Mouse (Mus musculus) MEL (cell line): ENCODE results near the gene Adat3. TPM values are rescaled to one million over a fixed set of nuclear protein-coding genes. Genes with fewer than 3 reads are reported as not detected.

ENCODE experiments used
- DNase-seq: peaks from one replicate; pipeline ENCODE4 v3.0.0; 2011; ENCODE audit warnings: low read depth, low spot score
- H3K27ac ChIP-seq: 2 replicates; pipeline ENCODE4 v1.5.1; 2012; ENCODE audit warnings: low read depth, mild to moderate bottlenecking, control low read depth, low read length, moderate library complexity; ENCODE audit not compliant: control insufficient read depth
- H3K27me3 ChIP-seq, 2 experiments: fragments of 150-350 bp in 1 of 2; sonication (generic) in 1 of 2; 2 replicates each; pipeline ENCODE4 v1.6.1; 2012; ENCODE audit warnings: low read length in 2 of 2, mild to moderate bottlenecking in 2 of 2, improper control_type of control experiment in 1 of 2, moderate library complexity in 1 of 2; ENCODE audit not compliant: insufficient read depth in 2 of 2, control insufficient read depth in 1 of 2
- H3K36me3 ChIP-seq, 2 experiments: 2 replicates each; pipeline ENCODE4 v1.6.1; 2012 to 2014; ENCODE audit warnings: low read length in 2 of 2, improper control_type of control experiment in 1 of 2, inconsistent platforms in 1 of 2, mild to moderate bottlenecking in 1 of 2; ENCODE audit not compliant: insufficient read depth in 2 of 2, control insufficient read depth in 1 of 2
- H3K4me1 ChIP-seq, 2 experiments: fragments of 150-350 bp in 1 of 2; sonication (generic) in 1 of 2; 2 replicates each; pipeline ENCODE4 v1.6.1; 2012; ENCODE audit warnings: low read length in 2 of 2, improper control_type of control experiment in 1 of 2, mild to moderate bottlenecking in 1 of 2; ENCODE audit not compliant: insufficient read depth in 2 of 2, control insufficient read depth in 1 of 2
- H3K4me3 ChIP-seq, 2 experiments: fragments of 150-350 bp in 1 of 2; sonication (generic) in 1 of 2; 2 replicates each; pipeline ENCODE4 v1.5.1; 2012; ENCODE audit warnings: low read depth in 2 of 2, low read length in 2 of 2, mild to moderate bottlenecking in 2 of 2, moderate library complexity in 2 of 2, control low read depth in 1 of 2, improper control_type of control experiment in 1 of 2; ENCODE audit not compliant: control insufficient read depth in 1 of 2, insufficient read depth in 1 of 2
- H3K79me2 ChIP-seq: 2 replicates; pipeline ENCODE4 v1.6.1; 2012; ENCODE audit warnings: mild to moderate bottlenecking, low read length, moderate library complexity; ENCODE audit not compliant: control insufficient read depth, poor library complexity, insufficient read depth
- H3K9ac ChIP-seq: 2 replicates; pipeline ENCODE4 v1.6.1; 2012; ENCODE audit warnings: low read depth, mild to moderate bottlenecking, control low read depth, low read length, moderate library complexity; ENCODE audit not compliant: control insufficient read depth, poor library complexity, severe bottlenecking
- H3K9me3 ChIP-seq: fragments of 150-350 bp; sonication (generic); replicated peaks from 2 replicates; pipeline ENCODE4 v1.6.1; 2012; ENCODE audit warnings: mild to moderate bottlenecking, low read length, improper control_type of control experiment, moderate library complexity; ENCODE audit not compliant: insufficient read depth
- BHLHE40 ChIP-seq: IDR thresholded peaks from 2 replicates; pipeline ENCODE4 v1.6.1; 2012; ENCODE audit warnings: low read depth, mild to moderate bottlenecking, inconsistent platforms, low read length, improper control_type of control experiment, borderline replicate concordance
- CHD2 ChIP-seq: IDR thresholded peaks from 2 replicates; pipeline ENCODE4 v1.6.1; 2011; ENCODE audit warnings: low read length, improper control_type of control experiment
- E2F4 ChIP-seq: IDR thresholded peaks from 2 replicates; pipeline ENCODE4 v1.6.1; 2011; ENCODE audit warnings: low read depth, low read length, improper control_type of control experiment, borderline replicate concordance
- EP300 ChIP-seq, 2 experiments: IDR thresholded peaks; 2 replicates each; pipeline ENCODE4 v1.6.1; 2011; ENCODE audit warnings: improper control_type of control experiment in 2 of 2, low read length in 2 of 2, low read depth in 1 of 2, mild to moderate bottlenecking in 1 of 2
- ETS1 ChIP-seq: IDR thresholded peaks from 2 replicates; pipeline ENCODE4 v1.6.1; 2012; ENCODE audit warnings: low read depth, mild to moderate bottlenecking, inconsistent platforms, low read length, improper control_type of control experiment, moderate library complexity
- GATA1 ChIP-seq: IDR thresholded peaks from 2 replicates; pipeline ENCODE4 v1.6.1; 2011; ENCODE audit warnings: low read depth, low read length, improper control_type of control experiment
- JUND ChIP-seq: IDR thresholded peaks from 2 replicates; pipeline ENCODE4 v1.6.1; 2011; ENCODE audit warnings: low read depth, mild to moderate bottlenecking, improper control_type of control experiment, low read length
- KAT2A ChIP-seq: conservative IDR thresholded peaks from 2 replicates; pipeline ENCODE4 v1.6.1; 2012; ENCODE audit warnings: low read depth, low read length, improper control_type of control experiment, inconsistent platforms
- MAFK ChIP-seq: IDR thresholded peaks from 2 replicates; pipeline ENCODE4 v1.6.1; 2011; ENCODE audit warnings: low read depth, mild to moderate bottlenecking, low read length, improper control_type of control experiment, borderline replicate concordance
- MAZ ChIP-seq: IDR thresholded peaks from 2 replicates; pipeline ENCODE4 v1.6.1; 2012; ENCODE audit warnings: low read depth, mild to moderate bottlenecking, inconsistent platforms, low read length, improper control_type of control experiment
- MEF2A ChIP-seq: IDR thresholded peaks from 2 replicates; pipeline ENCODE4 v1.6.1; 2014; ENCODE audit warnings: low read depth, mild to moderate bottlenecking, inconsistent platforms, low read length, improper control_type of control experiment; ENCODE audit not compliant: poor library complexity, insufficient replicate concordance, severe bottlenecking; ENCODE audit errors: extremely low read depth
- MXI1 ChIP-seq: IDR thresholded peaks from 2 replicates; pipeline ENCODE4 v1.6.1; 2011; ENCODE audit warnings: mild to moderate bottlenecking, low read depth, low read length, improper control_type of control experiment
- MYC ChIP-seq: IDR thresholded peaks from 2 replicates; pipeline ENCODE4 v1.6.1; 2011; ENCODE audit warnings: low read depth, mild to moderate bottlenecking, low read length, improper control_type of control experiment, moderate library complexity
- NRF1 ChIP-seq: IDR thresholded peaks from 2 replicates; pipeline ENCODE4 v1.6.1; 2014; ENCODE audit warnings: low read depth, mild to moderate bottlenecking, inconsistent platforms, low read length, improper control_type of control experiment, moderate library complexity; ENCODE audit not compliant: poor library complexity, insufficient read depth, severe bottlenecking
- POLR2AphosphoS5 ChIP-seq: IDR thresholded peaks from 2 replicates; pipeline ENCODE4 v1.6.1; 2012; ENCODE audit warnings: low read depth, borderline replicate concordance, mild to moderate bottlenecking, inconsistent platforms, low read length, moderate library complexity, mixed read lengths
- RCOR1 ChIP-seq: IDR thresholded peaks from 2 replicates; pipeline ENCODE4 v1.6.1; 2012; ENCODE audit warnings: low read depth, mild to moderate bottlenecking, inconsistent platforms, low read length, improper control_type of control experiment
- SIN3A ChIP-seq: IDR thresholded peaks from 2 replicates; pipeline ENCODE4 v1.6.1; 2012; ENCODE audit warnings: low read length, improper control_type of control experiment, inconsistent platforms
- TAL1 ChIP-seq: IDR thresholded peaks from 2 replicates; pipeline ENCODE4 v1.6.1; 2012; ENCODE audit warnings: mild to moderate bottlenecking, inconsistent platforms, low read length, moderate library complexity, mixed read lengths
- TBP ChIP-seq: IDR thresholded peaks from 2 replicates; pipeline ENCODE4 v1.8.0; 2011; ENCODE audit warnings: low read depth, low read length, improper control_type of control experiment
- TCF12 ChIP-seq: IDR thresholded peaks from 2 replicates; pipeline ENCODE4 v1.6.1; 2014; ENCODE audit warnings: low read depth, mild to moderate bottlenecking, inconsistent platforms, low read length, improper control_type of control experiment, moderate library complexity
- ZC3H11A ChIP-seq: IDR thresholded peaks from 2 replicates; pipeline ENCODE4 v1.6.1; 2012; ENCODE audit warnings: low read depth, mild to moderate bottlenecking, inconsistent platforms, low read length, improper control_type of control experiment
- ZKSCAN1 ChIP-seq: IDR thresholded peaks from 2 replicates; pipeline ENCODE4 v1.6.1; 2012; ENCODE audit warnings: low read depth, mild to moderate bottlenecking, inconsistent platforms, low read length, improper control_type of control experiment, moderate library complexity
- ZNF384 ChIP-seq: IDR thresholded peaks from 2 replicates; pipeline ENCODE4 v1.6.1; 2012; ENCODE audit warnings: low read depth, mild to moderate bottlenecking, inconsistent platforms, low read length, improper control_type of control experiment
- polyA plus RNA-seq, 2 experiments: library from polyadenylated mRNA; stranded (reverse) in 1 of 2; unstranded in 1 of 2; fragments of >175 nt in 1 of 2; fragments of >200 nt in 1 of 2; gene quantifications; 2 replicates each; pipeline versions ENCODE4 v1.2.1 to v1.2.4; 2012; ENCODE audit warnings: low replicate concordance in 2 of 2, low read depth in 1 of 2; ENCODE audit not compliant: insufficient read length in 2 of 2, insufficient read depth in 1 of 2, missing spikeins in 1 of 2
- total RNA-seq: library from RNA; depleted of rRNA; stranded (reverse); fragments of 300-350 nt; gene quantifications from 2 replicates; pipeline ENCODE4 v1.2.3, GENCODE M21; 2012

Gene Adat3
- total and polyA plus RNA-seq, 3 experiments: 7.4 to 7.7 TPM; not detected in 1

- no peak overlapping the region for H3K4me3 ChIP-seq
- peaks cover 81% of the 10 kb centered on the region for H3K79me2 ChIP-seq
- peak; percentile 65 for DNase-seq
- no peaks in the 10 kb centered on the region for H3K9me3 ChIP-seq
- H3K27ac ChIP-seq: peak overlapping the region; percentile 68
- peaks cover 12 to 59% of the 10 kb centered on the region in 2 experiments; a peak in 3 of 4 replicates for H3K4me1 ChIP-seq
- H3K36me3 ChIP-seq: peaks cover 0 to 41% of the 10 kb centered on the region in 2 experiments; a peak in 2 of 4 replicates
- no peaks in the 10 kb centered on the region for H3K27me3 ChIP-seq
- TF ChIP-seq MXI1 (peak; percentile 83), EP300 (IDR thresholded peaks at IDR 0.05; ENCODE audit: low read depth in 1 of 2, low read length in 2 of 2) (peak; percentile 68 to 91), TAL1 (peak; percentile 54), MEF2A (no peak), GATA1 (peak; percentile 71), TCF12 (peak; percentile 93), RCOR1 (peak; percentile 23; the same call in 1 of the 2 replicates), MYC (no peak), ETS1 (peak; percentile 95), ZC3H11A (no peak), SIN3A (peak; percentile 89), ZKSCAN1 (no peak)
- TF ChIP-seq, all 39 proteins: peak for 8
- H3K9ac ChIP-seq: peak overlapping the region; percentile 33; the same call in 1 of the 2 replicates
Measured at GRCm38 (mm10) chr10:80572477-80572876, 30.2 kb upstream of the Adat3 start.

GRCm38 (mm10) chr10:80573944-80574343, 28.7 kb upstream of the Adat3 start:
- TF ChIP-seq POLR2AphosphoS5 (no peak), NRF1 (no peak), TBP (no peak), E2F4 (no peak), KAT2A (no peak), ZKSCAN1 (no peak), MAZ (no peak), GATA1 (no peak), ZC3H11A (no peak), MAFK (no peak), MYC (no peak), BHLHE40 (no peak), ZNF384 (no peak), JUND (no peak), MEF2A (no peak), CHD2 (no peak)
- no peak overlapping the region for H3K4me3 ChIP-seq

More at GRCm38 (mm10) chr10:80573944-80574343, 28.7 kb upstream of the Adat3 start:
- H3K27me3 ChIP-seq: no peaks in the 10 kb centered on the region
- H3K4me1 ChIP-seq: peaks cover 12 to 59% of the 10 kb centered on the region in 2 experiments; a peak in 3 of 4 replicates
- no peaks in the 10 kb centered on the region for H3K9me3 ChIP-seq
- no peak overlapping the region for H3K9ac ChIP-seq
- peaks cover 83% of the 10 kb centered on the region for H3K79me2 ChIP-seq
- peak; percentile 51 for DNase-seq
- H3K36me3 ChIP-seq: peaks cover 0 to 41% of the 10 kb centered on the region in 2 experiments; a peak in 2 of 4 replicates
- H3K27ac ChIP-seq: no peak overlapping the region
